Mouse (Mus musculus) cortical plate, adult 2 months (tissue): ENCODE results near the gene Pnrc1. TPM values are rescaled to one million over a fixed set of nuclear protein-coding genes. Genes with fewer than 3 reads are reported as not detected.

ENCODE experiments used
- H3K27ac ChIP-seq: fragments of 200-500 bp; 2 replicates; pipeline ENCODE4 v1.5.1; 2012; ENCODE audit warnings: low read length, control low read depth, inconsistent platforms; ENCODE audit not compliant: insufficient read depth
- H3K4me1 ChIP-seq: fragments of 200-500 bp; 2 replicates; pipeline ENCODE4 v1.6.1; 2011; ENCODE audit warnings: low read length; ENCODE audit not compliant: control insufficient read depth, insufficient read depth
- H3K4me3 ChIP-seq: fragments of 200-500 bp; 2 replicates; pipeline ENCODE4 v1.5.1; 2011; ENCODE audit warnings: mild to moderate bottlenecking, low read length, control low read depth; ENCODE audit not compliant: insufficient read depth
- CTCF ChIP-seq: fragments of 200-500 bp; IDR thresholded peaks from 2 replicates; pipeline ENCODE4 v1.5.1; 2011; ENCODE audit warnings: mild to moderate bottlenecking, control low read depth, low read length; ENCODE audit not compliant: insufficient read depth; ENCODE audit errors: extremely low read depth
- POLR2A ChIP-seq: fragments of 200-500 bp; IDR thresholded peaks from 2 replicates; pipeline ENCODE4 v1.6.1; 2011; ENCODE audit warnings: mild to moderate bottlenecking, low read length, control low read depth; ENCODE audit not compliant: insufficient read depth; ENCODE audit errors: extremely low read depth
- polyA plus RNA-seq: library from polyadenylated mRNA; depleted of rRNA; stranded (reverse); fragments of >200 nt; gene quantifications from 2 replicates; pipeline ENCODE4 v1.2.3, GENCODE M21; 2012; rRNA removed

Gene Pnrc1
- polyA plus RNA-seq, 1 experiment: 44.5 TPM

GRCm38 (mm10) chr4:33224003-33224675, 65.8 kb downstream of the Pnrc1 start:
- no peaks in the 10 kb centered on the region for H3K4me1 ChIP-seq
- no peak overlapping the region for H3K4me3 ChIP-seq
- TF ChIP-seq POLR2A (no peak), CTCF (no peak)
- no peak overlapping the region for H3K27ac ChIP-seq

DNA sequence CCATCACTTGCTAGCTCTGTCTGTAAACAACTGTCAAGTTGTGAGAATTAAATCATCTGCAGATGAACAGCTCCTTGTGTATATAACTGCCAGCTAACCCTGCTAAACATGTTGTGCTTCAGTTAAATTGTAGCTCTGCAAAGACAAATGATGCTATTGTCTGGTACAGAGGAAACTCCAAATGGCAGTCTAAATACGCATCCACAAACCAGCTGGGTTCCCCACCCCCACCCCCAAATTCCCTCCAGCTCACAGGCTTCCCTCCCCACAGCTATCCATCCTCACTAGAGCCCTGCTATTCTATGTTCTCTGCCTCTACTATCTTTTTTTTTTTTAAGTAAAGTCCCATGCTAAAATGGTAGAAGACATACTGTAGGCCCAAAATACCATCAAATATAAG, 68.1 kb downstream of the Pnrc1 start:
- TF ChIP-seq CTCF (no peak), POLR2A (no peak)
- no peak overlapping the region for H3K4me3 ChIP-seq
- H3K4me1 ChIP-seq: no peaks in the 10 kb centered on the region
- no peak overlapping the region for H3K27ac ChIP-seq

DNA sequence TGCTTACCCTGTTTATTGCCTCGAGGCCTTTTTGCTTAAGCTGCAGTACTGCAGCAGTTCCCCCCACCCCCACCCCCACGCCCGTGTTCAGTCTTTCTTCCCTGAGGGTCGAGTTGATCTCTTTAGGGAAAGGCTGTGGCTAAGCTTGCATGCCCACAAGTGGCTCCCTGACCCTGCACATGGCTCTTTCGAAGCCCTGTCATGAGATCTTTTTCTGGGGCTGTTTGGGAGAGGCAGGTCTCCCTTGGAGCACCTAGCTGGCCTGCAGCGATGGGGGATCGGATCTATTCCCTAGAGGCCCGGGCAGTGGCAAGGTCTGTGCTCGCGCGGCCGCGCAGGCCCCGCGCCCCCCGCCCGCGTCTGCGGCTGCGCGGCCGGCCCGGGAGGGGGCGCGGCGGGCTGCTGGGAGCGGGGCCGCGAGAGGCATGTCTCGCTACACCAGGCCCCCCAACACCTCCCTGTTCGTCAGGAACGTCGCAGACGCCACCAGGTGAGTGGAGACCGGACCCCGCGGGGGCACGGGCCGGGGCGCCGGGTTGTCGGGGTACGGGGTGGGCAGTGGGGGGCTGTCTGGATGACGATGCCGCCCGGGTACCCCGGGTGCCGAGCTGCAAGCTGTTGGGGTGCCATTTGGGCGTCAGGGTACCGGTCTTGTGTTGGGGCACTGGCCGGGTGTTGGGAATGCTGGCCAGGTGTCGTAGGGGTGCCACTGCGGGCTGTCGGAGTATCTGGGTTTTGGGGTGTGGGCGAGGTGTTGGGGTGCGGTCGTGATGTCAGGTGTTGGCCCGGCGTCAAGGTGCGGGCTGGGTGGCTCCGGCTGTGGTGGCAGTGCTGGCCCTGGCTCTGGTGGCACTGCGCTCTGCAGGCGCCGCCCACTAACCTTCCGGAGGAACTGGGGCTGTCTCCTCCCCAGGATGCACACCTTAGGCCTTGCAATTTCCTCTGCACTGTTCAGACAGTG, 80.8 kb downstream of the Pnrc1 start, which contains the start of gene Srsf12:
Gene Srsf12 (plus strand): TSS at position 111 of the 961 bp plus-strand sequence.
- Histone ChIP-seq H3K27ac (peak within 1 kb of the TSS; percentile 97), H3K4me1 (no peaks in the 10 kb centered on the region), H3K4me3 (peak within 1 kb of the TSS; percentile 97)
- TF ChIP-seq POLR2A: peak; percentile 50; the same call in 1 of the 2 replicates
- TF ChIP-seq CTCF: no peak

- no peak overlapping the region for H3K27ac ChIP-seq
- H3K4me3 ChIP-seq: no peak overlapping the region
- no peak for TF ChIP-seq POLR2A
- no peak for TF ChIP-seq CTCF
- H3K4me1 ChIP-seq: no peaks in the 10 kb centered on the region
Observed at GRCm38 (mm10) chr4:33207551-33207950, 82.4 kb downstream of the Pnrc1 start.

GRCm38 (mm10) chr4:33204682-33205081, 85.3 kb downstream of the Pnrc1 start:
- Histone ChIP-seq H3K4me3 (no peak overlapping the region), H3K4me1 (no peaks in the 10 kb centered on the region), H3K27ac (no peak overlapping the region)
- TF ChIP-seq POLR2A: no peak
- peak; percentile 88 for TF ChIP-seq CTCF

GRCm38 (mm10) chr4:33198117-33198516, 91.8 kb downstream of the Pnrc1 start:
- no peak for TF ChIP-seq POLR2A
- TF ChIP-seq CTCF: no peak
- no peaks in the 10 kb centered on the region for H3K4me1 ChIP-seq
- no peak overlapping the region for H3K4me3 ChIP-seq
- no peak overlapping the region for H3K27ac ChIP-seq

Other genes with a start within 250 kb of the Pnrc1 start
- gene Gabrr2, start 227.2 kb downstream of the Pnrc1 start, polyA plus RNA-seq: 0.96 and 1.6 TPM in 2 replicates
- gene Gabrr1, start 157.6 kb downstream of the Pnrc1 start, polyA plus RNA-seq: 0.06 and 0.08 TPM in 2 replicates
- gene Pm20d2, start 100.4 kb downstream of the Pnrc1 start, polyA plus RNA-seq: 2.5 and 2.7 TPM in 2 replicates
- 17.6 and 19.6 TPM in 2 replicates for gene Srsf12, start 81.2 kb downstream of the Pnrc1 start, polyA plus RNA-seq
- gene Rngtt, start 20.1 kb upstream of the Pnrc1 start, polyA plus RNA-seq: 10.3 and 10.6 TPM in 2 replicates